Mouse (Mus musculus) heart, embryonic 16.5 days (tissue): ENCODE measurements around the gene Atp6v0a2. TPM values are rescaled to one million over a fixed set of nuclear protein-coding genes. Genes with fewer than 3 reads are reported as not detected.
"Not testable (repeated sequence)": the region's sequence is repeated elsewhere in the genome, so short reads cannot be mapped to it uniquely, and the experiment has no call there.

Experiments
- ATAC-seq: fragments of 200-750 bp; cut with Nextera tagmentation; replicated peaks from 2 replicates; pipeline ENCODE4 v1.8.0; 2017; ENCODE audit warnings: moderate number of reproducible peaks; ENCODE audit not compliant: insufficient read depth, low FRiP score; ENCODE audit errors: extremely low read depth
- H3K27ac ChIP-seq: fragments of 300-500 bp; sonication (generic); 2 replicates; pipeline ENCODE4 v1.5.1; 2014; ENCODE audit warnings: mild to moderate bottlenecking, low read length, control low read depth, moderate library complexity
- H3K27me3 ChIP-seq: fragments of 300-500 bp; sonication (generic); 2 replicates; pipeline ENCODE4 v1.6.1; 2014; ENCODE audit warnings: low read length, mixed read lengths; ENCODE audit not compliant: control insufficient read depth, insufficient read depth
- H3K36me3 ChIP-seq: fragments of 300-500 bp; sonication (generic); 2 replicates; pipeline ENCODE4 v1.6.1; 2014; ENCODE audit not compliant: control insufficient read depth, insufficient read depth
- H3K4me1 ChIP-seq: fragments of 300-500 bp; sonication (generic); 2 replicates; pipeline ENCODE4 v1.6.1; 2014; ENCODE audit warnings: low read length, mixed read lengths; ENCODE audit not compliant: control insufficient read depth, insufficient read depth
- H3K4me2 ChIP-seq: fragments of 300-500 bp; sonication (generic); 2 replicates; pipeline ENCODE4 v1.6.1; 2014; ENCODE audit warnings: low read depth, mild to moderate bottlenecking, control low read depth, low read length
- H3K4me3 ChIP-seq: fragments of 300-500 bp; sonication (generic); 2 replicates; pipeline ENCODE4 v1.5.1; 2014; ENCODE audit warnings: mild to moderate bottlenecking, control low read depth, low read length
- H3K9ac ChIP-seq: fragments of 300-500 bp; sonication (generic); 2 replicates; pipeline ENCODE4 v1.6.1; 2014; ENCODE audit warnings: low read length, control low read depth
- H3K9me3 ChIP-seq: fragments of 300-500 bp; sonication (generic); replicated peaks from 2 replicates; pipeline ENCODE4 v1.6.1; 2016; ENCODE audit warnings: low read length; ENCODE audit not compliant: control insufficient read depth
- WGBS: fragments of 180-500 bp; shearing (Covaris S2); extraction: QIAGEN DNeasy Blood & Tissue Kit; methylation state at CpG from one replicate; pipeline ENCODE4 v1.1.7; 2014; 5-methylcytosine and 5-hydroxymethylcytosine counted together
- polyA plus RNA-seq: library from polyadenylated mRNA; unstranded; fragments of >200 nt; fragmentation: Nextera tagmentation; extraction: Ambion mirVana; gene quantifications from 2 replicates; pipeline ENCODE4 v1.2.1, GENCODE M21; 2015

Atp6v0a2 gene
- 32.3 and 33.4 TPM in 2 replicates for polyA plus RNA-seq

- Histone ChIP-seq H3K9me3 (no peaks in the 10 kb centered on the region), H3K9ac (peak within 1 kb of the TSS; percentile 90), H3K27ac (peak within 1 kb of the TSS; percentile 94), H3K4me2 (peak within 1 kb of the TSS; percentile 87), H3K27me3 (no peaks in the 10 kb centered on the region), H3K4me1 (peaks cover 20% of the 10 kb centered on the region), H3K36me3 (peaks cover under 1% of the 10 kb centered on the region; the same call in 1 of the 2 replicates), H3K4me3 (peak within 1 kb of the TSS; percentile 86)
- WGBS: under 1% methylated on average over 48 of the region's 58 CpGs
- ATAC-seq: peak; percentile 97
Measured at GRCm38 (mm10) chr5:124628448-124629363, at the start of gene Atp6v0a2. TSS of gene Atp6v0a2 (plus strand) at chr5:124628576.

GRCm38 (mm10) chr5:124578633-124579317 is 49.6 kb upstream of the Atp6v0a2 start, which contains the start of the genes Eif2b1 and Gtf2h3:
TSS of gene Eif2b1 (minus strand) at chr5:124579131.
TSS of gene Gtf2h3 (plus strand) at chr5:124579140.
- H3K27me3 ChIP-seq: no peaks in the 10 kb centered on the region
- under 1% methylated on average over 51 of the region's 51 CpGs for WGBS
- peak within 1 kb of the TSS; percentile 62 for H3K27ac ChIP-seq
- no peaks in the 10 kb centered on the region for H3K9me3 ChIP-seq
- peak; percentile 91 for ATAC-seq
- H3K9ac ChIP-seq: peak within 1 kb of the TSS; percentile 77
- H3K4me3 ChIP-seq: peak within 1 kb of the TSS; percentile 78
- H3K4me1 ChIP-seq: peaks cover 17% of the 10 kb centered on the region
- H3K36me3 ChIP-seq: peaks cover 25% of the 10 kb centered on the region
- H3K4me2 ChIP-seq: peak within 1 kb of the TSS; percentile 91

- H3K9me3 ChIP-seq: no peaks in the 10 kb centered on the region
- peaks cover 24% of the 10 kb centered on the region for H3K36me3 ChIP-seq
- no peak for ATAC-seq
- WGBS: 76% methylated on average over 5 of the region's 5 CpGs
- no peaks in the 10 kb centered on the region for H3K27me3 ChIP-seq
- no peak overlapping the region for H3K27ac ChIP-seq
- H3K4me3 ChIP-seq: no peak overlapping the region
- no peak overlapping the region for H3K4me2 ChIP-seq
- peaks cover 17% of the 10 kb centered on the region for H3K4me1 ChIP-seq
- H3K9ac ChIP-seq: no peak overlapping the region
Measured at GRCm38 (mm10) chr5:124582515-124582914, 45.9 kb upstream of the Atp6v0a2 start.

GRCm38 (mm10) chr5:124592768-124593167 is 35.6 kb upstream of the Atp6v0a2 start:
- H3K9ac ChIP-seq: no peak overlapping the region
- no peaks in the 10 kb centered on the region for H3K4me1 ChIP-seq
- whole genome bisulfite sequencing: 99% methylated on average over 3 of the region's 3 CpGs
- ATAC-seq: no peak
- peaks cover 34% of the 10 kb centered on the region for H3K36me3 ChIP-seq
- H3K27ac ChIP-seq: no peak overlapping the region
- no peak overlapping the region for H3K4me3 ChIP-seq
- H3K9me3 ChIP-seq: no peaks in the 10 kb centered on the region
- H3K27me3 ChIP-seq: no peaks in the 10 kb centered on the region
- H3K4me2 ChIP-seq: no peak overlapping the region

- H3K9ac ChIP-seq: peak overlapping the region; percentile 69
- H3K4me3 ChIP-seq: peak overlapping the region; percentile 71
- no peak overlapping the region for H3K27ac ChIP-seq
- 9% methylated on average over 30 of the region's 30 CpGs for WGBS
- peak; percentile 99 for ATAC-seq
- peak overlapping the region; percentile 73 for H3K4me2 ChIP-seq
- H3K4me1 ChIP-seq: peaks cover 7% of the 10 kb centered on the region
- no peaks in the 10 kb centered on the region for H3K9me3 ChIP-seq
- no peaks in the 10 kb centered on the region for H3K27me3 ChIP-seq
- peaks cover 16% of the 10 kb centered on the region for H3K36me3 ChIP-seq
Measured at GRCm38 (mm10) chr5:124598224-124599174, 29.9 kb upstream of the Atp6v0a2 start.

GRCm38 (mm10) chr5:124599726-124600125 is 28.6 kb upstream of the Atp6v0a2 start:
- H3K36me3 ChIP-seq, H3K9ac ChIP-seq, ATAC-seq, H3K27me3 ChIP-seq, H3K27ac ChIP-seq, H3K9me3 ChIP-seq, H3K4me2 ChIP-seq, H3K4me3 ChIP-seq, H3K4me1 ChIP-seq: not testable (repeated sequence)
- 41% methylated on average over 8 of the region's 8 CpGs for WGBS

- 68% methylated on average over 5 of the region's 5 CpGs for WGBS
Measured at GRCm38 (mm10) chr5:124602349-124602748, 26.0 kb upstream of the Atp6v0a2 start.

GRCm38 (mm10) chr5:124604296-124604695 is 24.1 kb upstream of the Atp6v0a2 start:
- no peaks in the 10 kb centered on the region; the same call in 1 of the 2 replicates for H3K4me1 ChIP-seq
- no peak overlapping the region for H3K27ac ChIP-seq
- no peaks in the 10 kb centered on the region for H3K9me3 ChIP-seq
- no peak overlapping the region for H3K9ac ChIP-seq
- no peaks in the 10 kb centered on the region for H3K27me3 ChIP-seq
- no peaks in the 10 kb centered on the region for H3K36me3 ChIP-seq
- 69% methylated on average over 4 of the region's 4 CpGs for WGBS
- no peak for ATAC-seq
- H3K4me2 ChIP-seq: no peak overlapping the region
- no peak overlapping the region for H3K4me3 ChIP-seq

More at GRCm38 (mm10) chr5:124602349-124602748, 26.0 kb upstream of the Atp6v0a2 start:
- H3K9me3 ChIP-seq: no peaks in the 10 kb centered on the region
- no peak overlapping the region for H3K4me2 ChIP-seq
- no peak for ATAC-seq
- H3K9ac ChIP-seq: no peak overlapping the region
- H3K27me3 ChIP-seq: no peaks in the 10 kb centered on the region
- no peaks in the 10 kb centered on the region for H3K36me3 ChIP-seq
- H3K27ac ChIP-seq: no peak overlapping the region
- no peak overlapping the region for H3K4me3 ChIP-seq
- H3K4me1 ChIP-seq: peaks cover 7% of the 10 kb centered on the region
